Mouse (Mus musculus) ovary, adult 18-20 months (tissue): ENCODE results near the gene Abhd4.
A peak's percentile ranks its signal among the peaks of the same experiment; 100 is the strongest.
"Not testable (repeated sequence)": the region's sequence is repeated elsewhere in the genome, so short reads cannot be mapped to it uniquely, and the experiment has no call there.

ENCODE experiments used
- DNase-seq: peaks from one replicate; pipeline ENCODE4 v3.0.0; 2022; ENCODE audit warnings: low spot score, mixed read lengths

Gene Abhd4

GRCm38 (mm10) chr14:54223315-54224063 is 30.5 kb upstream of the Abhd4 start:
- no peak for DNase-seq

GRCm38 (mm10) chr14:54224064-54224417 is 29.9 kb upstream of the Abhd4 start:
- DNase-seq, result no peak

GRCm38 (mm10) chr14:54224484-54225467 is 29.2 kb upstream of the Abhd4 start:
- peak; percentile 74 for DNase-seq

GRCm38 (mm10) chr14:54225725-54226124 is 28.3 kb upstream of the Abhd4 start:
- no peak for DNase-seq

GRCm38 (mm10) chr14:54226911-54227811 is 26.8 kb upstream of the Abhd4 start:
- peak; percentile 51 for DNase-seq

DNA sequence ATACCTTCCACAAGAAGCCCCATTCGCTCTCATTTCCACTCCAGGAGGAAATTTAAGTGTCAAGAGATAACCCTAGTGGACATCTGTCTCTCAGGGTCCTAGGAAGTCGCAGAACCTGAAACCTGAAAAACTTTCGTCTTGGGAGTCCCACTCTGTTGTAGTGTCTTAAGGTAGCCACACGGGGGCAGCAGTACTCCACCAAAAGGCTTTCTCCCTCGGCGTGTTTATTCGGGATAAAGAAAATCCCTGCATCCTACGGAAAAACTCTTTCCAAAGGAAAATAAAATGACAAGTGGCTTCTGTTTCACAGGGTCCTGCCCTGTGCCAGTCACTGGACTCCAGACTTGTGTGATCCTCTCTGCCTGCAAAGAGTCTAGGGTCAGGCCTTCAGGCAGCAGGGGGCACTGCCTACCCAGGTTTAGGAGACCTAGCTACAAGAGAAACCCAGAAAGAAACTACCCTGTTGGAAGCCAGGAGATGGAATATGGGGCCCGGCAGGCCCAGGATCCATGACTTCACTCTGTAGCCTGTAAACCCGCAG is 26.0 kb upstream of the Abhd4 start:
- DNase-seq, result no peak

- DNase-seq, result no peak
These were observed 25.5 kb upstream of the Abhd4 start for GRCm38 (mm10) chr14:54228501-54228900.

GRCm38 (mm10) chr14:54228933-54229713 is 24.9 kb upstream of the Abhd4 start:
- no peak for DNase-seq

GRCm38 (mm10) chr14:54229849-54230248 is 24.1 kb upstream of the Abhd4 start:
- not testable (repeated sequence) for DNase-seq

GRCm38 (mm10) chr14:54230638-54231150 is 23.3 kb upstream of the Abhd4 start:
- no peak for DNase-seq

GRCm38 (mm10) chr14:54231176-54231956 is 22.6 kb upstream of the Abhd4 start:
- DNase-seq, result no peak

GRCm38 (mm10) chr14:54232143-54232542 is 21.8 kb upstream of the Abhd4 start:
- DNase-seq, result no peak

- no peak for DNase-seq
These were observed 21.0 kb upstream of the Abhd4 start for GRCm38 (mm10) chr14:54232811-54233558.

GRCm38 (mm10) chr14:54233559-54234143 is 20.3 kb upstream of the Abhd4 start:
- DNase-seq, result no peak

DNA sequence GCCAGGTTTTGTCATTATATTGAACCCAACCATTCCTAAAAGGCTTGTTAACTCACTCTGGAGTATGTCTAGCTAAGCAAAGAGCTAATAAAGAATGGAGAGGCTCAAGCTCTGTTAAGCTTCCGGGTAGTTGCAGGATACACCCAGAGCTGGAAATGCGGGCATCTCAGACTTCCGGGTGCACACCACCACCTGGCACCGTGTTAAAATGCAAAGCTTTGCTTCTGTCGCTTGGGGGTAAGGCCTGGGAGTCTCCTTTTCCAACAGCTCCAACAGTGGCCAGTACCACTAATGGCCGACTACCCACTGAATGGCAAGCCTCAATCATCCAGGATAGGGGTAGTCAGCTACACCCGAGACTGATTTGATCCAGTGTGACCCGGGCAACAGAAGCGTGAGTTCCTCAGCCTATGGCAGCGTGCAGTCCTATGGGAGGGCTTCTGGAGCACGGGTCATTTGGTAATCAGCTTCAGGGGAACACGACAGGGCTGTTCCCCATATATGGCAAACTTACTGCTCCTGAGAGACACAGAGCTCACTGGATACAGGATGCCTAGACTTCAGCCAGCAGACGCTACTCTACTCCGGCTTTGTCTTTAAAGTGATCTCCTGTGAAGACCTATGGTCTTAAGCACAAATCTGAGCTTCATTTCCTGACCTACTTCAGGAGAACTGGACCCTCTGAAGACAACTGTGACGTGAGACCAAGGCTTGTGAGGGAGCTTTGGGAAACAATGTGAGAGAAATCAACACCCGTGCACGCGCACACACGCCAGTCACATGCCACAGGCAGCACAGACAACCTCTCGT is 19.6 kb upstream of the Abhd4 start:
- no peak for DNase-seq

DNA sequence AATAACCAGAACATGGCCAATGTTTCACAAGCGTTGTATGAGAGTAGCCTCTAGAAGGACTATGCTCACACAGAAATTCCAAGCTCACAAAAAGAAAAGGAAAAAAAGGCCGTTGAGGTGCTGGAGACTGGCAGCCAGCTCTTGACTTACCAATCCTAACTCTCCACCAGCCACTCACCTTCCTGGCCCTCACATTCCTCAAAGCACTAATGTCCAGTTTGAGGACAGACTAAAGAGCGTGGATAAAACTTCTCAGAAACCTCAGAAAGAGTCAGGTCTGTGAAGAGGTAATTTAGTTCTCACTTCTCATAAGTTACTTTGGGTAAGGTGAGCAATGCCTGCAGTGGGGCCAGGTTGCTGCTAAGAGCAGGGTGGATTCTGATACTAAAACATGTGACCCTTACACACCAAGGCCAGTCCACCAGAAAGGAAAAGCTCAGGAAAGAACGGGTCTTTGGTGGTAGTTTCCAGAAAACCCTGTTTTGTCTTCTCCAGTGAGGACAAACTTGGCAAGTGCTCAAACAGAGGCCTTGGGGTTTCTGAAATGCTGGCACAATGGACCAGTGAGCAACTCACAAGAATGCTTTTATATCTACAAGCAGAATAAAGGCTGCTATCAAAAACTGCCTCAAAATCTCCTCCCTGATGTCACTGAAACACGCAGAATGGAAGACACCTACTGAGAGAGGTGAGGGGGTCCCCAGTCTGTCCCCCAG is 18.0 kb upstream of the Abhd4 start:
- peak; percentile 69 for DNase-seq

GRCm38 (mm10) chr14:54236881-54237280 is 17.1 kb upstream of the Abhd4 start:
- DNase-seq, result no peak
